Mouse (Mus musculus) macrophage (primary cell): Measurements from ENCODE around the gene Tbc1d1. TPM values are rescaled to one million over a fixed set of nuclear protein-coding genes. Genes with fewer than 3 reads are reported as not detected.

Experiments
- H3K27ac ChIP-seq: fragments of 350-480 bp; formaldehyde crosslinking; 2 replicates; pipeline ENCODE4 v1.9.0; 2021
- H3K36me3 ChIP-seq: fragments of 350-480 bp; formaldehyde crosslinking; 2 replicates; pipeline ENCODE4 v1.9.0; 2021; ENCODE audit errors: inconsistent target
- H3K4me3 ChIP-seq: fragments of 350-480 bp; formaldehyde crosslinking; 2 replicates; pipeline ENCODE4 v1.9.0; 2021; ENCODE audit errors: inconsistent target
- H3K79me2 ChIP-seq: fragments of 350-480 bp; formaldehyde crosslinking; 2 replicates; pipeline ENCODE4 v1.9.0; 2021; ENCODE audit errors: inconsistent target
- WGBS: methylation state at CpG from one replicate; pipeline ENCODE4 v1.1.7; 2026; ENCODE audit warnings: inconsistent platforms; ENCODE audit not compliant: missing documents; 5-methylcytosine and 5-hydroxymethylcytosine counted together
- polyA plus RNA-seq: library from polyadenylated mRNA; stranded (reverse); fragments of 250-400 nt; gene quantifications from 3 replicates; pipeline ENCODE4 v1.2.4, GENCODE M21; 2018; ENCODE audit warnings: inconsistent platforms

The Tbc1d1 gene
- polyA plus RNA-seq, 1 experiment from 2014 or later, result 46.9 TPM

DNA sequence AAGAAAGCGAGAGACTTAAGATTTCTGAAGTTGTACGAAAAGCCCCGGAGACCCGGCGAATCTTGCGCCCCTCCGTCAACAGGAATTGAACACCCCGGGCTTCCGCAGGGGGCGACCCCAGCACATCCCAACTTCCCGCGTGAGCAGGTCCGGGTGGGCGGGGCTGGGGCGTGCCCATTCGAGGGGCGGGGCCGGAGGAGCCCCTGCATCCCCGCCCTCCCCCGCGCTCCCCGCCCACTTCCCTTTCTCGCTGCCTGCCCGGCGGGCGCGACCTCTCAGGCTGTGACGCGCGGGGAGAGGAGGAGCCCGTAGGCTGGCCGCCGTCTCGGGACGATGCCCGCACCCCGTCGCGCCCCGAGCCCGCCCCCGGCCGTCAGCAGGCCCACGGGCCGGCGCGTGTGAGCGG is 74.0 kb downstream of the Tbc1d1 start:
- Histone ChIP-seq H3K27ac (peak overlapping the region; percentile 28), H3K79me2 (peaks cover 46% of the 10 kb centered on the region), H3K36me3 (no peaks in the 10 kb centered on the region), H3K4me3 (peak overlapping the region; percentile 55)
- WGBS, result 3% methylated on average over 38 of the region's 48 CpGs

DNA sequence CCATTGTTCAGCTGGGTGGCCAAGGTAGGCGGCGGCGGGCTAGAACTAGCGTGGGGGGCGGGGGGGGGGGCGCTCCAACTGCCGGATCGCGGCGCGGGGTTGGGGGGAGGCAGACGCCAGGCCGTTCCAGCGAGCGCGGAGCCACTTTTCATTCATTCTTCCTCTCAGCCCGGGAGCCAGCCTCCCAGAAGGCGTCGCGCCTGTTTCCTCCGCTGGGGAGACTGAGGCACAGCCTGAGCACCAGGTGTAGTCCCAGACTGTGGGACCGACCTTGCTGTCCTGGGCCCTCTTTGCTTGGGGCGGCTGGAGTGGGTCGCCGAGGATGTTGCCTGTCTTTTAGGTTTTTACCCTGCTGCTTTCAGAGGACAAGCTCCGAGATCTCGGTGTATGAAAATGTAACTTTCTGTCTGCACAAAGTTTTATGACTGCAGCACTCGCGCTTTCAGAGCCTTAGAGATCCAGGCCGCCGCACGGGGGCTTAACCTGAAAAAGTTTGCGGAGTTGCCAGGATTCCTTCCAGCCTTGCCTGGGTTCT is 74.5 kb downstream of the Tbc1d1 start:
- WGBS, result under 1% methylated on average over 29 of the region's 33 CpGs
- peak overlapping the region; percentile 48 for H3K27ac ChIP-seq
- H3K79me2 ChIP-seq, result peaks cover 51% of the 10 kb centered on the region
- no peaks in the 10 kb centered on the region for H3K36me3 ChIP-seq
- H3K4me3 ChIP-seq, result peak overlapping the region; percentile 75

- Histone ChIP-seq H3K36me3 (no peaks in the 10 kb centered on the region), H3K27ac (no peak overlapping the region), H3K4me3 (no peak overlapping the region), H3K79me2 (peaks cover 74% of the 10 kb centered on the region)
- WGBS, result 93% methylated on average over 9 of the region's 9 CpGs
These were observed 76.8 kb downstream of the Tbc1d1 start for GRCm38 (mm10) chr5:64232872-64233271.

GRCm38 (mm10) chr5:64234269-64234985 is 78.3 kb downstream of the Tbc1d1 start:
- no peaks in the 10 kb centered on the region for H3K36me3 ChIP-seq
- no peak overlapping the region for H3K27ac ChIP-seq
- 69% methylated on average over 7 of the region's 8 CpGs for WGBS
- no peak overlapping the region for H3K4me3 ChIP-seq
- peaks cover 90% of the 10 kb centered on the region for H3K79me2 ChIP-seq

GRCm38 (mm10) chr5:64235250-64235649 is 79.1 kb downstream of the Tbc1d1 start:
- WGBS, result 96% methylated on average over 3 of the region's 3 CpGs
- Histone ChIP-seq H3K36me3 (no peaks in the 10 kb centered on the region), H3K4me3 (no peak overlapping the region), H3K27ac (no peak overlapping the region), H3K79me2 (peaks cover 98% of the 10 kb centered on the region)

DNA sequence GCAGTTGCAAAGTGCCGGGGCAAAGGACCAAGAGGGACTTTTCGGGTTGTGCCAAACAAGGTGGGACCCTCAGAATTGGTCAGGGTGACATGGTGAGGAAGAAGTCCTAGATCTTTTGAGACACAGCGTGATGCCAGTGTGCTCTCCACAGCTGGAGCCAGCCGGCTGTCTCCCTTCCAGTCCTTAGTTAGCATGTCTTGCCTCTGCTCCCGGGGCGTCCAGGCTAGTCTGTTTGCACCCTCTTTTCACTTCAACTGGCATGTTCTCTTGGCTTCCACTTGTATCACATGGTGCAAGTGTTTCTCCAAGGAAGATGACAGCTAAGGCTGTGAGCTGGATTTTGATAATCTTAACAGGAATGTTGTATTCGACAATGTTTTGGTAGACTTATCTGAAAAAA is 80.5 kb downstream of the Tbc1d1 start:
- H3K79me2 ChIP-seq, result peaks cover 92% of the 10 kb centered on the region
- no peak overlapping the region for H3K27ac ChIP-seq
- H3K4me3 ChIP-seq, result no peak overlapping the region
- WGBS, result 96% methylated on average over 7 of the region's 7 CpGs
- H3K36me3 ChIP-seq, result no peaks in the 10 kb centered on the region

GRCm38 (mm10) chr5:64237263-64237662 is 81.2 kb downstream of the Tbc1d1 start:
- no peaks in the 10 kb centered on the region for H3K36me3 ChIP-seq
- H3K79me2 ChIP-seq, result peaks cover 92% of the 10 kb centered on the region
- H3K4me3 ChIP-seq, result no peak overlapping the region
- WGBS, result 100% methylated on average over 1 of the region's 1 CpGs
- no peak overlapping the region for H3K27ac ChIP-seq

DNA sequence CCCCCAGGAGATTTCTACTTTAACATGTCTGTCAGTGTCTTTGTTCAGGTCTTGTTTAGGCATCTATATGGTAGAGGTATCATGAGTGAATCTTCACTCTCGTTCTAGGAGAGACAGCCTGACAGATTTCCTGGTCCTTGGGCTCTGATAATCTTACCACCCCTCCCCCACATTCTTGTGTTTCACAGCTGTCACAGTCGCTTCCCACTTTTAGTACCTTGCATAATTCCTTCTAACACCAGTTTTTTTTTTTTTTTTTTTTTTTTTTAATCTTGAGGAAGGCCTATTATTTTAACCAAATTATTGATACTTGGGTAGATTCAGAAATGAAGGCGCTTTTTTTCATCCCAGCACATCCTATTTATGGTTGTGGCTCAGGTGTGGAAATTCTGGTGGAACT is 81.6 kb downstream of the Tbc1d1 start:
- WGBS, result 22% methylated on average over 3 of the region's 3 CpGs
- Histone ChIP-seq H3K36me3 (no peaks in the 10 kb centered on the region), H3K79me2 (peaks cover 92% of the 10 kb centered on the region), H3K27ac (no peak overlapping the region), H3K4me3 (no peak overlapping the region)

GRCm38 (mm10) chr5:64238894-64239652 is 83.0 kb downstream of the Tbc1d1 start:
- Histone ChIP-seq H3K79me2 (peaks cover 92% of the 10 kb centered on the region), H3K36me3 (no peaks in the 10 kb centered on the region), H3K4me3 (no peak overlapping the region), H3K27ac (0 out of 2 replicates have a peak overlapping the region, but pooled peaks have one; percentile 15)
- 89% methylated on average over 3 of the region's 3 CpGs for WGBS

DNA sequence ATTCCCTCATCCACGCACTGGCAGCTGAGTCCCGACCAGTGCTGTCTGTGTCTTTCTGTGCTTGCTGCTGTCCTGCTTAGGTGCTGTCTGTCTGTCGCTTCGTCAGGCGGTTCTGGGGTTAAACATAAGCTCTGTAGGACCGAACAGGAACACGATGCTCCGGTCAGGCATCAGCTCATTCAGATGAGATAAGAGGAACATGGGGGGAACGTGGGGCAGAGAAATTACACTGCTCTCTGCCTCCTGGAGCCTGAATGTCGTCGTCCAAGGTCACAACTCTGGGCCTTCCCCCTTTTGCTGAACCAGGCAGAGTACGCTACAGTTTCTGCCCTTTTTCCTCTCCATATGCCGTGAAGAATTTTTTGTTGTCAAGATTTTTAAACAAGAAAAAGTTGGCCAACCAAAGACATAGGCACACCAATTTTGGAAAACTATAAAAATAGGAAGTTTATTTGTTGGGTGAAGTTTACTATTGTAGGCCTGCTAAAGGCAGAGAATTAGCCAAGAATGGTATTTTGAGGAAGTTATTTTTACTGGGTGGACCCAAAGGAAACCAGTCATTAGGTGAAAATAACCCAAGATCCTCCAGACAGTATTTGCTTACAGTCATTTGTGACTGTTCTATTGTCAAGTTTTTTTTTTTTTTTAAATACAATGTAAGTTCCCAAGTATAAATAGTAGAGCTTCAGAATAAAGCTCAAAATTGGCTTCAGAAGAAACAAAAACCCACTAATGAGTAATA is 85.0 kb downstream of the Tbc1d1 start:
- Histone ChIP-seq H3K79me2 (peaks cover 92% of the 10 kb centered on the region), H3K27ac (peak overlapping the region; percentile 83), H3K36me3 (no peaks in the 10 kb centered on the region), H3K4me3 (no peak overlapping the region)
- 28% methylated on average over 13 of the region's 13 CpGs for WGBS

DNA sequence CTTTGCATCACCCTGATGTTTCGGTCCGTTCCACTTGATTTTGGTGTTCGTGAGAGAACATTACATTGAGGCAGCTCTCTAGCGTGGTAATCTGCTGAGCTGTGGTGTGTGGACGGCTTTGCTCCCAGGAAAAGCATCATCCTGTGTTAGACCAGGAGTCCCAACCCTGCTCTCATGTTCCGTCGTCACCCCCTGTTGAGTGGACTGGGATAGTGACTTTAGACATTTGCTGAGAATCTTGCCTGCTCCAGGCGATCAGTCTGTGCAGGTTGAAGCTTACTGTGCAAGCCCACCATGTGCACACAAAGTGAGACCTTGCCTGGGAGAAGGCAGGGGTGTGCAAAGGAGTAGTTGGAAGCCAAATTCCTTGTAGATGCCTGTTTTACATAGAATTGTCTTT is 85.8 kb downstream of the Tbc1d1 start:
- Histone ChIP-seq H3K36me3 (no peaks in the 10 kb centered on the region), H3K4me3 (no peak overlapping the region), H3K27ac (peak overlapping the region; percentile 83), H3K79me2 (peaks cover 92% of the 10 kb centered on the region)
- 93% methylated on average over 8 of the region's 8 CpGs for WGBS

DNA sequence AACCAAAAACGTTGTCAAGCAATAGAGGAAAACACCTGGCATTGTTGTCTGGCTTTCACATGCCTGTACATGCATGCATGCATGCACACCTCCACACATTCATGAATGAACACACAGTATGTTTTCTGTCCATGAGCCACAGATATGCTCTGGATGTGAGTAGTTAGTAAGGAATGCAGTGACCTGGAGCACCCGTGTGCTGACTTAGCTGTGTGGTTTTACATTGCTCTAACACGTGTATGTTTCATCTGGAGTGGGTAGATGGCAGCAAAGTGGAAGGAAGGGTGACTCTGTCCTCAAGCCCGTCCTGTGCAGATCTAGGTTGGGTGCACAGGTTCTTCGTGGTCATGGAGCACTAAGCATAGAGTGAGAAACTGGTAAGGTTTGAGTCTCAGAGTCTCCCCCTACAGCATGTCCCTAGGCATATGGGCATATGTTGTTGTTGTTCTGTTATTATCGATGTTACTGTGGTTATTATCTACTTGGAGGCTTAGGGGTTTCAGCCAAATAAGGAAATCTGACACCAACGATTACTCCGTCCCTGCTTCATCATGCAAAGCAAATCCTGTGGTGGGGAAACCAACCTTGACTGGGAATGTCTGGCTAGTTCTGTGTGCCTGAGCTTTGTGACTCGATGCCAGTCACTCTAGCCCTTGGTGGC is 86.8 kb downstream of the Tbc1d1 start:
- Histone ChIP-seq H3K79me2 (peaks cover 92% of the 10 kb centered on the region), H3K36me3 (no peaks in the 10 kb centered on the region), H3K4me3 (no peak overlapping the region), H3K27ac (no peak overlapping the region)
- 59% methylated on average over 8 of the region's 9 CpGs for WGBS

- Histone ChIP-seq H3K27ac (no peak overlapping the region), H3K79me2 (peaks cover 92% of the 10 kb centered on the region), H3K4me3 (no peak overlapping the region), H3K36me3 (no peaks in the 10 kb centered on the region)
- 90% methylated on average over 6 of the region's 6 CpGs for WGBS
These were observed 87.6 kb downstream of the Tbc1d1 start for GRCm38 (mm10) chr5:64243666-64244065.

DNA sequence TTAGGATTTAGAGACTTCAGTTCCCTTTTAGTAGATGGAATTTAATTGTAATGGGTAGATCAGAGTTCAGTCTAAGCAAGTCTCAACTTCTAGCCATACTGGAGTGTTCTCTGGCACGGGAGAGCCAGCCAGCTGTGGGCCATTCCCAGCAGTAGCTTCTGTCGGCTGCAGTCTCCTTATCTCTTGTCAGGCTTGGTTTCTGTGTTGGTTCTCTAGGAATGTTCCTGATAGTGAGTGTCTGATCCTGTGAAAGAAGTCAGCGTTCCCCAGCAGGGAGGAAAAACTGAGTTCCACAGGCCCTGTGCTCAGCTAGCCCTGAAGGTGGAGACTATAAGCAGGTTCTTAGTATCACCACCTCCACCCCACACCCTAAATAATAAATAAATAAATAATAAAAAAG is 88.2 kb downstream of the Tbc1d1 start:
- 98% methylated on average over 3 of the region's 3 CpGs for WGBS
- Histone ChIP-seq H3K27ac (no peak overlapping the region), H3K36me3 (no peaks in the 10 kb centered on the region), H3K79me2 (peaks cover 92% of the 10 kb centered on the region), H3K4me3 (no peak overlapping the region)
